Mouse (Mus musculus) forebrain, embryonic 16.5 days (tissue): ENCODE measurements around the gene Osbpl9. TPM values are rescaled to one million over a fixed set of nuclear protein-coding genes. Genes with fewer than 3 reads are reported as not detected.

Source experiments
- ATAC-seq: fragments of 200-750 bp; cut with Nextera tagmentation; 2 replicates; pipeline ENCODE4 v1.8.0; 2017; ENCODE audit warnings: mild to moderate bottlenecking, moderate library complexity
- H3K27ac ChIP-seq: fragments of 300-500 bp; sonication (generic); 2 replicates; pipeline ENCODE4 v1.5.1; 2014; ENCODE audit warnings: low read length, control low read depth
- H3K27me3 ChIP-seq: fragments of 300-500 bp; sonication (generic); replicated peaks from 2 replicates; pipeline ENCODE4 v1.6.1; 2014; ENCODE audit warnings: low read length; ENCODE audit not compliant: control insufficient read depth, insufficient read depth
- H3K36me3 ChIP-seq: fragments of 300-500 bp; sonication (generic); 2 replicates; pipeline ENCODE4 v1.6.1; 2014; ENCODE audit not compliant: control insufficient read depth, insufficient read depth
- H3K4me1 ChIP-seq: fragments of 300-500 bp; sonication (generic); replicated peaks from 2 replicates; pipeline ENCODE4 v1.6.1; 2014; ENCODE audit warnings: low read length; ENCODE audit not compliant: control insufficient read depth, insufficient read depth
- H3K4me2 ChIP-seq: fragments of 300-500 bp; sonication (generic); 2 replicates; pipeline ENCODE4 v1.6.1; 2014; ENCODE audit warnings: mild to moderate bottlenecking, low read length, control low read depth
- H3K4me3 ChIP-seq: fragments of 300-500 bp; sonication (generic); replicated peaks from 2 replicates; pipeline ENCODE4 v1.5.1; 2014; ENCODE audit warnings: mild to moderate bottlenecking, low read length, control low read depth
- H3K9ac ChIP-seq: fragments of 300-500 bp; sonication (generic); replicated peaks from 2 replicates; pipeline ENCODE4 v1.6.1; 2014; ENCODE audit warnings: low read depth, low read length, control low read depth
- H3K9me3 ChIP-seq: fragments of 300-500 bp; sonication (generic); 2 replicates; pipeline ENCODE4 v1.6.1; 2016; ENCODE audit warnings: low read length; ENCODE audit not compliant: control insufficient read depth
- WGBS: fragments of 180-500 bp; shearing (Covaris S2); extraction: QIAGEN DNeasy Blood & Tissue Kit; methylation state at CpG from one replicate; pipeline ENCODE4 v1.1.7; 2014; 5-methylcytosine and 5-hydroxymethylcytosine counted together
- polyA plus RNA-seq: library from polyadenylated mRNA; unstranded; fragments of >200 nt; fragmentation: Nextera tagmentation; extraction: Ambion mirVana; gene quantifications from 2 replicates; pipeline ENCODE4 v1.2.1, GENCODE M21; 2015

Gene Osbpl9
- polyA plus RNA-seq, 1 experiment from 2014 or later: 76.9 TPM

- ATAC-seq: no peak
- 0 out of 2 replicates have a peak, but pooled peaks cover 3% of the 10 kb centered on the region for H3K36me3 ChIP-seq
- 0 out of 2 replicates have a peak, but pooled peaks cover 3% of the 10 kb centered on the region for H3K4me1 ChIP-seq
- H3K4me2 ChIP-seq: no peak overlapping the region
- H3K9ac ChIP-seq: no peak overlapping the region
- 86% methylated on average over 9 of the region's 9 CpGs for WGBS
- H3K27ac ChIP-seq: no peak overlapping the region
- H3K27me3 ChIP-seq: no peaks in the 10 kb centered on the region
- H3K4me3 ChIP-seq: no peak overlapping the region
- no peaks in the 10 kb centered on the region for H3K9me3 ChIP-seq
Measured at GRCm38 (mm10) chr4:109103145-109103883, 98.8 kb downstream of the Osbpl9 start.

DNA sequence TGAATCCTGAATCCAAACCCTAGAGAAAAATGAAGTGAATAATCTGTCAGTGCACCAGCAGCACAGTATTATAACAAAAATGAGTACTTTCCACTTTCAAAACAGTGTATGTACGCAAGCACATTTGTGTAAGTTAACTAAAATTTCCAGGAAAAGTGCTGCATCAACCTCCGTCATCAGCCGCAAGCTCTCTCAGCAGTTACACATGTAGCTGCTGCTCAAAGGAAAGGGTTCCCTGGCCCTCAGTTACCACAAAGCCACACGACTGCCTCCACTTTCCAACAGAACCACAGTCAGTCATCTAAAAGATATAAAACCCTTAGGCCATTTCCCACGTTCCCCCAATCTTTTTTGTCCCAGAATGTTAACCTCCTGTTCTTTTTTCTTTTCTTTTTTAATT lies 99.5 kb downstream of the Osbpl9 start:
- 80% methylated on average over 5 of the region's 5 CpGs for WGBS
- H3K27ac ChIP-seq: no peak overlapping the region
- no peaks in the 10 kb centered on the region for H3K27me3 ChIP-seq
- no peak overlapping the region for H3K4me3 ChIP-seq
- H3K4me1 ChIP-seq: 0 out of 2 replicates have a peak, but pooled peaks cover 3% of the 10 kb centered on the region
- no peak overlapping the region for H3K9ac ChIP-seq
- no peak overlapping the region for H3K4me2 ChIP-seq
- H3K36me3 ChIP-seq: 0 out of 2 replicates have a peak, but pooled peaks cover 3% of the 10 kb centered on the region
- H3K9me3 ChIP-seq: no peaks in the 10 kb centered on the region
- no peak for ATAC-seq

GRCm38 (mm10) chr4:109098861-109099260 lies 103.2 kb downstream of the Osbpl9 start:
- no peaks in the 10 kb centered on the region for H3K9me3 ChIP-seq
- no peak overlapping the region for H3K4me2 ChIP-seq
- 0 out of 2 replicates have a peak, but pooled peaks cover 3% of the 10 kb centered on the region for H3K36me3 ChIP-seq
- H3K4me3 ChIP-seq: no peak overlapping the region
- ATAC-seq: no peak
- no peaks in the 10 kb centered on the region for H3K4me1 ChIP-seq
- 98% methylated on average over 3 of the region's 3 CpGs for WGBS
- no peak overlapping the region for H3K9ac ChIP-seq
- H3K27ac ChIP-seq: no peak overlapping the region
- H3K27me3 ChIP-seq: no peaks in the 10 kb centered on the region

- Histone ChIP-seq H3K4me3 (no peak overlapping the region), H3K27ac (no peak overlapping the region), H3K27me3 (no peaks in the 10 kb centered on the region), H3K9me3 (no peaks in the 10 kb centered on the region), H3K36me3 (no peaks in the 10 kb centered on the region), H3K4me1 (peaks cover 3% of the 10 kb centered on the region), H3K4me2 (no peak overlapping the region), H3K9ac (no peak overlapping the region)
- ATAC-seq: no peak
- WGBS: 80% methylated on average over 2 of the region's 2 CpGs
Measured at GRCm38 (mm10) chr4:109094269-109094668, 107.8 kb downstream of the Osbpl9 start.

- H3K4me3 ChIP-seq: no peak overlapping the region
- H3K27me3 ChIP-seq: no peaks in the 10 kb centered on the region
- 94% methylated on average over 5 of the region's 5 CpGs for WGBS
- H3K9me3 ChIP-seq: no peaks in the 10 kb centered on the region
- no peaks in the 10 kb centered on the region for H3K36me3 ChIP-seq
- no peak overlapping the region for H3K4me2 ChIP-seq
- H3K4me1 ChIP-seq: peaks cover 3% of the 10 kb centered on the region
- no peak overlapping the region for H3K27ac ChIP-seq
- no peak for ATAC-seq
- no peak overlapping the region for H3K9ac ChIP-seq
Measured at GRCm38 (mm10) chr4:109092344-109092743, 109.7 kb downstream of the Osbpl9 start.

DNA sequence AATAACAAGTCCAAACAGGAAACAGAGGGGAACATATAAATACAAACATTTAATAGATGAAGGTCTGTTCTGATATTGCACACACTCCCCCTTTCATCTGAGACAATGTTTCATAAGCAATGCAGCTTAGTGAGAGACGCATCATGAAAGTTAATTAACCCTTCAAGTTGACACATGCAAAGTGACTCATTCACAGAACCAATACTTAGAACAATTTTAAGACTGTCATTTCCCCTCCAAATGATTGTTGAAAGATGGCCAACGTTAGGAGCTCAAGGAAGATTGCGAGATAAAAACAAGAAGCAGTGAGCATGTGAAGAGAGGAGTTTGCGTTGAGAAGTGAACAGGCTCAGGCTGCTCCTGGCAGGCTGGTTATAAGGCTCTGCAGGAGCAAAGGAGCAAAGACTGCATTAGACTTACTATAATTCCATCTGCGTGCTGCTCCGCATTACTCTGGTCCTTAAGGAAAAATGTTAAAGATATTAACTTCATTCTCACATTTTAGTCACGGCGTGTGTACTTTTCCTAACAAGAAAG lies 110.8 kb downstream of the Osbpl9 start:
- Histone ChIP-seq H3K4me1 (peaks cover 3% of the 10 kb centered on the region), H3K9me3 (no peaks in the 10 kb centered on the region), H3K27ac (no peak overlapping the region; the same call in 1 of the 2 replicates), H3K27me3 (no peaks in the 10 kb centered on the region), H3K4me2 (no peak overlapping the region), H3K4me3 (no peak overlapping the region), H3K9ac (no peak overlapping the region), H3K36me3 (no peaks in the 10 kb centered on the region)
- WGBS: 50% methylated on average over 8 of the region's 8 CpGs
- ATAC-seq: peak; percentile 61

DNA sequence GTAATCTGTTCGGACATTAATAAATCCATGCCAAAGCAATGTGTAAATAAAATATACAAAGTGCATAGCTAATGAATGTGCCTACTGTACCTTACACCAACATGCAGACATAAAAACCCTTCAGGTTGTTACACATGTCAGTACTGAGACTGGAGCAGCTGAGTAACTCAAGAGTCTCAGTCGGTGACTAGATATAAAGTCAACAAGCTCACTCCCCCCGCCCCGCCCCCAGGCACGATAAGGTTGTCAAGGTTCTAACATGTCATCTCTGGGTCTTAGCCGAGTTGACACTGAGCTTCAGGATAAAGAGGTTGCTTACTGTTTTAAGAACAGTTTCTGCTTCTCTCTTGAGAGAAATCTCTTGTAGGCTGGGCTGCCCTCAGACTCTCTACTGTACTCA lies 112.1 kb downstream of the Osbpl9 start:
- H3K27me3 ChIP-seq: no peaks in the 10 kb centered on the region
- no peak overlapping the region for H3K4me3 ChIP-seq
- ATAC-seq: no peak
- no peaks in the 10 kb centered on the region for H3K36me3 ChIP-seq
- H3K4me1 ChIP-seq: peaks cover 3% of the 10 kb centered on the region
- 87% methylated on average over 6 of the region's 6 CpGs for WGBS
- no peak overlapping the region for H3K27ac ChIP-seq
- no peak overlapping the region for H3K4me2 ChIP-seq
- H3K9me3 ChIP-seq: no peaks in the 10 kb centered on the region
- H3K9ac ChIP-seq: no peak overlapping the region

GRCm38 (mm10) chr4:109089171-109089570 lies 112.9 kb downstream of the Osbpl9 start:
- ATAC-seq: no peak
- WGBS: 81% methylated on average over 5 of the region's 5 CpGs
- no peaks in the 10 kb centered on the region for H3K27me3 ChIP-seq

DNA sequence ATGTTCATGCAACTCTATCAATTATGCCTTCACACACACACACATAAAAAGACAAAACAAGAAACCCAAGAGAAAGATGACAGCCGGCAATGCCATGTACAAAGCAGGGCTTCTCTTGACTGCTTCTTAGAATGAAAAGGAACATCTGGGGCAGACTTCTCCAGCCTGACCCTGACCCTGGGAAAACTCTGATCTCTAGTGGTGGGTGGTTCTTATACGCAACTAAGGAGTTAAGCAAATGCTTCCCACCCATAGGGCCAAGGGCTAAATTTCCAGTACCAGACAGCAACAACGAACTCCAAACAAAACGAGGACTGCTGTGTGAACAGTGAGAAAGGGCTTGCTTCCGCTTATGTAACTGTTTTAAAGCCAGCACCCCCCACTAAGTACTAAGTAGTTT lies 122.0 kb downstream of the Osbpl9 start:
- 78% methylated on average over 5 of the region's 5 CpGs for whole genome bisulfite sequencing
- H3K36me3 ChIP-seq: peaks cover 10% of the 10 kb centered on the region
- no peak overlapping the region for H3K27ac ChIP-seq
- no peak overlapping the region for H3K4me3 ChIP-seq
- H3K9ac ChIP-seq: no peak overlapping the region
- no peaks in the 10 kb centered on the region for H3K27me3 ChIP-seq
- H3K4me1 ChIP-seq: no peaks in the 10 kb centered on the region
- ATAC-seq: no peak
- no peaks in the 10 kb centered on the region for H3K9me3 ChIP-seq
- H3K4me2 ChIP-seq: no peak overlapping the region

More at GRCm38 (mm10) chr4:109089171-109089570, 112.9 kb downstream of the Osbpl9 start:
- Histone ChIP-seq H3K9ac (no peak overlapping the region), H3K4me1 (peaks cover 3% of the 10 kb centered on the region), H3K36me3 (no peaks in the 10 kb centered on the region), H3K4me3 (no peak overlapping the region), H3K4me2 (no peak overlapping the region), H3K27ac (no peak overlapping the region), H3K9me3 (no peaks in the 10 kb centered on the region)
